Mouse (Mus musculus) E14TG2a.4 (cell line): ENCODE measurements around the gene Lcmt2.

Source experiments
- CTCF ChIP-seq: conservative IDR thresholded peaks from 2 replicates; pipeline ENCODE4 v1.5.1; 2014; ENCODE audit warnings: low read length
- POU5F1 ChIP-seq: IDR thresholded peaks from 2 replicates; pipeline ENCODE4 v1.6.1; 2014; ENCODE audit warnings: low read length, borderline replicate concordance

DNA sequence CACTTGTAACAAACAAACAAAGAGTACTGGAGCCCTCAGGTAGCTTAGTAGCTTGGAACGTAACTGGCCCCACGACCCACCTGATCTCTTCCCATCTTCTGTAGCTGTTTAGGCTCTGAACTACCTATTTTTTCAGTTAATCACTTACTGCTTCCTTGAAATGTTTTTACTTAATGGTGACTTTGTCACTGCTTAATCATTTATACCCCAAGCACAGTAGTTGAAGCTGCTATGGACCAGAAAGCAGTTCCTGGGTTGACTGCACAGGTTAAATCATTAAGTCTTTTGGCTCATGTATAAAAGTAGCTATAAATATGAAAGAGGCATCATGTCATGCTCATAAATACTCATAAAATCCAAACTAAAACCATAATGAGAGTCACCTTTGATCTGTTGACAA, 25.0 kb downstream of the Lcmt2 start:
- TF ChIP-seq CTCF = no peak
- no peak for TF ChIP-seq POU5F1
